Mouse (Mus musculus) layer of hippocampus, adult 9-11 months (tissue): Measurements from ENCODE around the gene Sp2.

Source experiments
- DNase-seq: peaks from one replicate; pipeline ENCODE4 v3.0.0; 2022

The Sp2 gene

GRCm38 (mm10) chr11:96982859-96983258 is at the start of gene Sp2:
Gene Sp2 (minus strand): TSS chr11:96982959.
- no peak for DNase-seq

- no peak for DNase-seq
Observed at GRCm38 (mm10) chr11:97032499-97032898, 49.7 kb upstream of the Sp2 start.

- DNase-seq, result no peak
Observed at GRCm38 (mm10) chr11:97031977-97032376, 49.2 kb upstream of the Sp2 start.

- no peak for DNase-seq
Observed at GRCm38 (mm10) chr11:97030426-97030825, 47.7 kb upstream of the Sp2 start.

- peak; percentile 60 for DNase-seq
Observed at GRCm38 (mm10) chr11:97029686-97030417, 47.1 kb upstream of the Sp2 start, which contains the start of gene Scrn2. Gene Scrn2 (plus strand): TSS chr11:97029938.

- DNase-seq, result peak; percentile 80
Observed at GRCm38 (mm10) chr11:97025721-97026344, 43.1 kb upstream of the Sp2 start.

- no peak for DNase-seq
Observed at GRCm38 (mm10) chr11:97024977-97025376, 42.2 kb upstream of the Sp2 start.

GRCm38 (mm10) chr11:97021873-97022484 is 39.2 kb upstream of the Sp2 start:
- peak; percentile 39 for DNase-seq

GRCm38 (mm10) chr11:97021121-97021765 is 38.5 kb upstream of the Sp2 start:
- DNase-seq, result no peak

GRCm38 (mm10) chr11:97019345-97019708 is 36.6 kb upstream of the Sp2 start:
- DNase-seq, result no peak

GRCm38 (mm10) chr11:97018583-97019344 is 36.0 kb upstream of the Sp2 start:
- no peak for DNase-seq

- no peak for DNase-seq
Observed at GRCm38 (mm10) chr11:97017696-97018582, 35.2 kb upstream of the Sp2 start.

GRCm38 (mm10) chr11:97013121-97013670 is 30.4 kb upstream of the Sp2 start, which contains the start of gene Sp6:
Gene Sp6 (plus strand): TSS chr11:97013394.
- no peak for DNase-seq

- DNase-seq, result no peak
Observed at GRCm38 (mm10) chr11:97009198-97009790, 26.5 kb upstream of the Sp2 start.

- DNase-seq, result no peak
Observed at GRCm38 (mm10) chr11:97007093-97007794, 24.5 kb upstream of the Sp2 start.

- no peak for DNase-seq
Observed at GRCm38 (mm10) chr11:97003170-97003569, 20.4 kb upstream of the Sp2 start.

- DNase-seq, result no peak
Observed at GRCm38 (mm10) chr11:96997380-96997956, 14.7 kb upstream of the Sp2 start.

GRCm38 (mm10) chr11:96996773-96997379 is 14.1 kb upstream of the Sp2 start:
- DNase-seq, result no peak
